Mouse (Mus musculus) intestine, embryonic 16.5 days (tissue): Measurements from ENCODE around the gene Tent4b. TPM values are rescaled to one million over a fixed set of nuclear protein-coding genes. Genes with fewer than 3 reads are reported as not detected.

Source experiments
- ATAC-seq: fragments of 200-750 bp; cut with Nextera tagmentation; 2 replicates; pipeline ENCODE4 v1.8.0; 2017; ENCODE audit warnings: moderate TSS enrichment, moderate library complexity
- H3K27ac ChIP-seq: fragments of 300-500 bp; sonication (generic); 2 replicates; pipeline ENCODE4 v1.5.1; 2014; ENCODE audit warnings: mild to moderate bottlenecking, low read length
- H3K27me3 ChIP-seq: fragments of 300-500 bp; sonication (generic); replicated peaks from 2 replicates; pipeline ENCODE4 v1.6.1; 2014; ENCODE audit warnings: low read length, control low read depth, mixed read lengths; ENCODE audit not compliant: control insufficient read depth, insufficient read depth
- H3K36me3 ChIP-seq: fragments of 300-500 bp; sonication (generic); 2 replicates; pipeline ENCODE4 v1.6.1; 2014; ENCODE audit warnings: low read length, control low read depth; ENCODE audit not compliant: control insufficient read depth, insufficient read depth
- H3K4me1 ChIP-seq: fragments of 300-500 bp; sonication (generic); 2 replicates; pipeline ENCODE4 v1.6.1; 2014; ENCODE audit warnings: low read length, control low read depth, mixed read lengths; ENCODE audit not compliant: control insufficient read depth, insufficient read depth
- H3K4me2 ChIP-seq: fragments of 300-500 bp; sonication (generic); 2 replicates; pipeline ENCODE4 v1.6.1; 2014; ENCODE audit warnings: low read depth, low read length, control low read depth
- H3K4me3 ChIP-seq: fragments of 300-500 bp; sonication (generic); 2 replicates; pipeline ENCODE4 v1.5.1; 2014; ENCODE audit warnings: mild to moderate bottlenecking, low read length
- H3K9ac ChIP-seq: fragments of 300-500 bp; sonication (generic); 2 replicates; pipeline ENCODE4 v1.6.1; 2014; ENCODE audit warnings: low read depth, low read length
- H3K9me3 ChIP-seq: fragments of 300-500 bp; sonication (generic); 2 replicates; pipeline ENCODE4 v1.6.1; 2016; ENCODE audit warnings: low read length, control low read depth; ENCODE audit not compliant: control insufficient read depth
- WGBS: fragments of 180-500 bp; shearing (Covaris S2); extraction: QIAGEN DNeasy Blood & Tissue Kit; methylation state at CpG from one replicate; pipeline ENCODE4 v1.1.7; 2014; 5-methylcytosine and 5-hydroxymethylcytosine counted together
- polyA plus RNA-seq: library from polyadenylated mRNA; unstranded; fragments of >200 nt; fragmentation: Nextera tagmentation; extraction: Ambion mirVana; gene quantifications from 2 replicates; pipeline ENCODE4 v1.2.1, GENCODE M21; 2015

Tent4b gene
- polyA plus RNA-seq, 1 experiment from 2014 or later = 3.4 TPM

- WGBS = 66% methylated on average over 14 of the region's 14 CpGs
- ATAC-seq = no peak
- Histone ChIP-seq H3K9ac (no peak overlapping the region), H3K27me3 (no peaks in the 10 kb centered on the region), H3K4me3 (no peak overlapping the region), H3K4me1 (no peaks in the 10 kb centered on the region), H3K9me3 (no peaks in the 10 kb centered on the region), H3K4me2 (no peak overlapping the region), H3K27ac (no peak overlapping the region), H3K36me3 (no peaks in the 10 kb centered on the region)
These were observed 107.5 kb downstream of the Tent4b start for GRCm38 (mm10) chr8:88306511-88306910.

DNA sequence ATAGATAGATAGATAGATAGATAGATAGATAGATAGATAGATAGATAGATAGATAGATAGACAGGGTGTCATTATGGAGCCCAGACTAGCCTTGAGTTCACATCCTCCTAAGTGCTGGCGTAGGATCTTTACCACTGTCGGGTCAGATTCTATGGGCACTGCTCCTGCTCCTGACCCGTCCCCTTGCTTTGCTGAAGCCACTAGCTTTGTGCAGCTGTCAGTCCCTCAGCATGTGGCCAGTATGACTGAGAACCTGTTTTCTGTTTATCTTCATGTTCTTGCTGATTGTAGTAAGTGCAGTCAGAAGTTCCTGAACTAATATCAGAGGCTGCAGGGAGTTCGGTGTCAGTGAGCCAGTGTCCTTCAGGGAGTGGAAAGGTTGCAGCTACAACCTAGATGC lies 108.7 kb downstream of the Tent4b start:
- H3K4me2 ChIP-seq = no peak overlapping the region
- no peak overlapping the region for H3K4me3 ChIP-seq
- H3K27ac ChIP-seq = no peak overlapping the region
- WGBS = 88% methylated on average over 4 of the region's 4 CpGs
- no peak overlapping the region for H3K9ac ChIP-seq
- H3K9me3 ChIP-seq = no peaks in the 10 kb centered on the region
- H3K36me3 ChIP-seq = no peaks in the 10 kb centered on the region
- no peaks in the 10 kb centered on the region for H3K4me1 ChIP-seq
- ATAC-seq = no peak
- no peaks in the 10 kb centered on the region for H3K27me3 ChIP-seq

Other genes with a start within 250 kb of the Tent4b start
- 2.4 and 2.5 TPM in 2 replicates for gene Zfp423, start 239.6 kb upstream of the Tent4b start, polyA plus RNA-seq
- 35.6 and 35.8 TPM in 2 replicates for gene Cnep1r1, start 80.4 kb upstream of the Tent4b start, polyA plus RNA-seq
- 30.1 and 31.0 TPM in 2 replicates for gene Heatr3, start 61.4 kb upstream of the Tent4b start, polyA plus RNA-seq
- 2.7 and 2.9 TPM in 2 replicates for gene Adcy7, start 73.2 kb downstream of the Tent4b start, polyA plus RNA-seq
- 32.9 and 38.8 TPM in 2 replicates for gene Brd7, start 163.0 kb downstream of the Tent4b start, polyA plus RNA-seq